Mouse (Mus musculus) WW6 (cell line): ENCODE results near the gene Ndrg4.
A peak's percentile ranks its signal among the peaks of the same experiment; 100 is the strongest.

Source experiments
- DNase-seq: peaks from one replicate; pipeline ENCODE4 v3.0.0-alpha.2; 2013; ENCODE audit warnings: low read depth, low spot score

The Ndrg4 gene

DNA sequence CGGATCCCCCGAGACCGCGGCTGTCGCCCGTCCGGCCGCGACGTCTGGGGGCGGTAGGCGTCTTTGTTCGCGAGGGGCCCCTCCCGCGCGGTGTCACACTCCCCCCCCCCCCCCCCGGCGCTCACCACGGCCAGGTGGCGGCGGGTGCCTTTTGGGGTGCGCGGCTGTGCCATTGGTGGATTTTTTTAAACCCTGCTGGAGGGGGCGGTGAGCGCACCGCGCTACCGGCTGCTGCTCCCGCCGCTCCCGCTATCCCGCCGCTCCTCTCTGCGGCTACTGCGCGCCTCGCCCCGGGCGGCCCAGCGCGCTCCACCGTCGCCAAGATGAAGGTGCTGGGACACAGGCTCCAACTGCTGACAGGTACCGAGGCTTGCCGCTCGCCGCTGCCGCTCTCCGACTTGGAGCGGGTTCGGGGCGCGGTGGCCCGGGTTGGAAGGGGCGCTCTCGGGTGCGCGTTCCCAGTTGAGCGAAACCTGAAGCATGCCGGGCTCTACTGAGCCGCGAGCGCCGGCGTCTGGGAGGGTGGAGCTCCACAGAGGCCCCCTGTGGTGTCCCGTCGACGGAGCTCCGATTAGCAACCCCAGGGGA, 1.3 kb downstream of the Ndrg4 start:
- DNase-seq, result peak; percentile 66

DNA sequence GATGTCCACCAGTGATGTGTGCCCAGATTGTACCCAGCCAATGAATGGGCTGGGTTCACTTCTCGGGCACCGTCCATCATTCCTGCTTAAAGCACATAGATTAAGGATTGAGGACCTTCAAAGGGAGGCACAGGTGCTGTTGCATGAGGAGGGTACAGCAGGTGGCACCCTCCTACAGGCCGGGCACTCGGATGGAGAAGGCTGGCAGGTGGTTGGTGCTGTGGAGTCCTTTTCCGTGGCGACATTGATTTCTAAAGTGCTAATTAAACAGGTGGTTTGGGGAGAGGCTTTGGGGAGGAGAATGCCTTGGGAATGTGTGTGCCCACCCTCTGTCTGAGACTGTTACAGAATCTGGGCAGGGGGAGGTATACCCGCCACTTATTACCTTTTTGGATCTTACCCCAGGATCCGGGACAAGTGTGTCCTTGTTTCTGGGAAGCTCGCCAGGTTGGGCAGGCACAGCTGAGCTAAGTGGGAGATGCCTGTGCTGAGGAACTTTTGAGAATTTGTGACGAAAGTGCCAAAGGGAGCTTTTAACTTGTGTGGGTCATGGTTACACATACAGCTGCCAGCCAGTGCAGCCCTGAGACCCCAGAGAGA, 11.4 kb downstream of the Ndrg4 start:
- DNase-seq, result no peak

DNA sequence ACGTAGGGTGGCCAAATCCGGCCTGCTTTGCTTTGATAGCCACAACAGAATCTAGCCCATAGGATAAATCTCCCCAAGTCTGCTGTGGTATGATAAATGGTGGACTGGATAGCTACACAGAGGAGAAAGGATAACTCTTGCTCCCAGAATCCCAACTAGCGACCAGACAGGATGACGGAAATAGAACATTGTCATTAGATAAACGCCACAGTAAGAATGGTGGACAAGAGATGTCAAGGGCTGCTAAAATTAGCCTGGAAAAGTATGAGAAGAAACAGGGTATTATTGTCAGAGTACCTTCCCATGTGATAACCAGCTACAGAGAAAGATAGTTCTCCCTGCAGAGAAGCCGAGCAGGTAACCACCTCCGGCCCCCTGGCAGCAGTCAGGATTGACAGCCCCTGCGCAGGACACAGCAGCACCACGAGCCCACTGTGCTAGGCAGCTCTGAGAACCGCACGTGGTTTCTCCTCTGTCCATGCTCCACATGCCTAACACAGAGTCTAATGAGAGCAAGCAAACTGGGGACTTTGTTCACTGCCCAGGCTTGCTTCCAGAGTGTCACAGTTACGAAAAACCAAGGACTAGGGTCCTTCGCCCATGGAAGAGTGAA, 14.3 kb downstream of the Ndrg4 start:
- no peak for DNase-seq

DNA sequence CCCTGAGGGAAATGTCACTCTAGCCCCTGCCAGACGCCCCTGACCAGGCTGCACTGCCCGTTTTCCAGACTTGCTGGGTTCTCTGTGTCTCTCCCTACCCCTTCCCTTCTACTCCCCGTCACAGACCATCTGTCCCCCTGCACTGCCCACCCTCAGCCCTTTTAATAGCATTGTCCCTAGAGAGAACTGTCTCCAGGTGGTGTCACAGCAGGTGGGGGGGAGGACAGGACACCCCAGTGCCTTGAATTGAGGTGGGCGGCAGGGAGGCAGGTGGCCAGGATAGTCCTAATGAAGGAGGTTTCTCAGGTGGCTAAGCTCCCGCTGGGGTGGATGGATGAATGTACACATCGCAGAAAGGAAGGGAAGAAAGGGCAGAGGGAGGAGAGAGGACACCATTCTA, 17.9 kb downstream of the Ndrg4 start:
- no peak for DNase-seq

DNA sequence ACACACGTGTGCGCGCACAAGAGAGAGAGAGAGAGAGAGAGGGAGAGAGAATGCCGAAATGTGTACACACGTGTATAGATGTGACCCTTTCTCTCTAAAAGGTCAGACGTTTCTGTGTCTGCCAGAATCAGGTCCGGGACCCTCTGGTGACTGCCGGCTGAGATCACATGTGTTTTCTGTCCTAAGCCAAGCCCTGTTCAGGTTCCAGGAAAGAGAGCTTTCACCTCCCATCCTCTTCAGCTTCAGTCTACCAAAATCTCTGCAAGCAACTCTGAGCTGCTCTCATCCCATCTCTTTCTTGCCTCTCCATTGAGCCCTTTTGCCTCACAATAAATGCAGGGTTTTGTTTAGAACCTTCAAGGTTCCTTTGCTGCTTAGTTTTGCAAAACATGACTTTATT, 19.9 kb downstream of the Ndrg4 start:
- DNase-seq, result no peak

DNA sequence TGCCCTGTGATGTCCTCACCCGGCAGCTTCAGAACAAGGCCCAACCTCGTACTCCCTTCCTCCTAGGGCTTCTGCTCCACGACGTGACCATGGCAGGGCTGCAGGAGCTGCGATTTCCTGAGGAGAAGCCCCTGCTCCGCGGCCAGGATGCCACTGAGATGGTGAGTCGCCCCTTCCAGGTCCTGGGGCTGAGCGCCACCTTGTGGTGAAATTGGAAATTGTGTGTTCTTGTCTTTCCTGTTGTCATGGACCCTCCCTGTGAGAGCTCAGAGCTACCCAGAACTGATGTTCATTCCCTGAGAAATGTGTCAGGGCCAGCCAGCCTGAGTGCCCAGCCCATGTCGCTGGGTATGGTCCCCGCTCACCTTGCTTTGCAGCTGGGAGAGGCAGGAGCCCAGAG, 20.3 kb downstream of the Ndrg4 start:
- DNase-seq, result peak; percentile 86

GRCm38 (mm10) chr8:95698179-95698578, 21.4 kb downstream of the Ndrg4 start:
- DNase-seq, result no peak

DNA sequence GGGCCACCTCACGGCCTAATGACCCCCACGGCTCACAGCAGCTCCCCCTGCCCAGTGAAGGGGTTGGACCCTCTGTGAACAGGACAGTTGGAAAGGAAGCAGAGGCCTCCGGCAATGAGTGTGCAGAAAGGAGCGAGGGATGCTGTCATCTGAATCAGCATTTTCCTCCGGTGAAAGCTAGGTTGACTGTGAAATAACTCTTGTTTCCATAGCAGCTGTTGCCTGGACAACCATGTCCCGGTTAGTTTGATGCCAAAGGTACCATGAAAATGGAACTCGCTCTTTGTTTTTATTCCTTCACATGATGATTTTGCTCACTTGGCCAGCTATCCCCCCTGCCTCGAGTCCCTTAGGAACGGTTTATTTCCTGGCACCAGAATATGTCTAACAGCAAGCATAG, 23.5 kb downstream of the Ndrg4 start:
- DNase-seq, result no peak

DNA sequence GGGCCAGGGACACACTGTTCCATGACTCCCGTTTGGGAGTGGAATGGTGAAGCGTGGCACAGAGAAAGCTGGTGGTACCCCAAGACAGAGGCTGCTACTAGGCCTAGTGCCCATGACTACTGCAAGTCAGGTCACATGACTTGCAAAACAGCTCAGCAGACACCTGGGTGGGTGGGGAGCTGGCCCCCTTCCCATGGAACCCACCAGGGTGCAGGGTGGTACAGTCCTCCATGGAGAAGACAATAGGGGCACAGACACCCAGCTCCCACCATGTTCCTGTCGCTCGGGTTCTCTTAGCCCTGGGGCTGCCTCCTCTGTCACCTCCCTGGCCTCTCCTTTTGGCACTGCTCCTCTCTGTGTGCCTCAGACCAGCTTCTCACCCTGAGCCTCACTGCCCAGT, 25.0 kb downstream of the Ndrg4 start:
- DNase-seq, result no peak

DNA sequence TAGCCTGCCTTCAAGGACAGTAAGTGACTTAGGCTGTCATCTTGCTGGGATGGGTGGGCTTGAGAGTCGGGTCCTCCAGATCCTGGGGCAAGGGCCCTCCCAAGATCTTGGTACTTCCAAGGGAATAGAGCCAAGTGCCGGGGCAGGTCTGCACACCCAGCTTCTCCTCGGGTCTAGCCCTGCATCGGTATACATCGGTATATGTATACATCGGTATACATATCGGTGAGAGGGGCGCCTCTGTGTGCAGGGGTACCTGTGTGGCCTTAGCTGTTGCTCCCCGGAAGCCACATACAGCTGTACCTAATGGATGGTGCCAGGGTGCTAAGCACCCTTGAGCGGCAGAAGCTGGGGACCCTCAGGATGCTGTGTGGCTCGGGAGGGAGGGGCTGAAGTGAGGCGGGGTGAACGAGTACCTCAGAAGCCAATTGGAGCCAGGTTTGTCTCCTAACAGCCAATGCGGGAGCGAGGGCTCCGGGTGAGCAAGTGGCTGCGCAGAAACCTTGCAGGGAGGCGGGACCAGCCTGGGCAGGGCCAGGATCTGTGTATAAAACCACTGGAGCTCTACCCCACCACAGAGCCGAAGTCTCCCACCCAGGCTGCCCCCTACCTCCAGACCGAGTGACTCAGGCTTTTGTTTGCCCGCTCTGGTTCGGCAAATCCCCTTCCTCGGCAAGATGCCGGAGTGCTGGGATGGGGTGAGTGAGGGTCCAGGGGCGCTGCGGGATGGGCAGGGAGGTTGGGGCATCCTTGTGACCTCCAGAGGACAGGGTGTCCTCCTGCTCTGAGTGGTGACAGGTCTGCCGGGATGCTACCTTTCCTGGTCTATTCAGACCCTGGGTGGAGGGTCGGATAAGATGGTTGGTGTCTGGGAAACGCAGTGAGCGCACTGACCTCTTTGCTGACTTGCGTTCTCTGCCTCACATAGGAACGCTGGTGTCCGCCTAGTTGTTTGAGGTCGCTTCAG, 26.0 kb downstream of the Ndrg4 start:
- peak; percentile 84 for DNase-seq

- no peak for DNase-seq
Observed at GRCm38 (mm10) chr8:95703461-95704260, 26.9 kb downstream of the Ndrg4 start.

DNA sequence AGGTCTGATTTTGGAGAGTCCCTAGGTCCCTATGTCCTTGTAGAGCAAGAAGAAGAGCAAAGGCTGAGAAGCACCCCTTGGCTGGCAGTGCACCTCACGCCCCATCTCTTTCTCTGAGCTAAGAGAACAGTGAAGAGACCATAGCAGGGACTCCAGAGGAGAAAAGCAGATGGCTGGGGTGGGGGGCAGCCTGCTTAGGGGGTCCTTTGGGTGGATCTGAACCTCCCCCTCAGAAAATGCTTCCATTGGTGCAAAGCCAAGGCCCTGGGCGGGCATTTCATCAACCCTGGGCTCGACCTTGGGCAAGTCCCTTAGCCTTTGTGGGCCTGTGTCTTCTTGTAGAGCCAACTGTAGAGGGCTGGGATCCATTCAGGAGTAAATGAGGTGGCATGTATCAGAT, 27.8 kb downstream of the Ndrg4 start:
- no peak for DNase-seq

DNA sequence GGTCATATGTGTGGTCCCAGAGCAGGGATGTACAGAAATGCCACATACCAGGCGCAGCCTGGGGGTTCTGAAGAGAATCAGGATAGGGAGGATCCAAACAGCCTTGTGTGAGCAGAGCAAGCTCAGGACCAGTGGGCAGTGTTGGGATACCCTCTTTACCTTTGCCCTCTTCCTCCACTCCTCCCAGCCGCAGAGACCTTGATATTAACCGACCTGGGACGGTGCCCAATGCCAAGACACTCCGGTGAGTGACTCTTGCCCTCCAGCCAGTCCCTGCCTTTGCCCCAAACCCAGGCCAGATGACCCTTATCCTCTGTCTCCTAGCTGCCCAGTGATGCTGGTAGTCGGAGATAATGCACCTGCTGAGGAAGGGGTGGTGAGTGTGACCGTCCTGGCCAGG, 32.8 kb downstream of the Ndrg4 start:
- DNase-seq, result no peak

DNA sequence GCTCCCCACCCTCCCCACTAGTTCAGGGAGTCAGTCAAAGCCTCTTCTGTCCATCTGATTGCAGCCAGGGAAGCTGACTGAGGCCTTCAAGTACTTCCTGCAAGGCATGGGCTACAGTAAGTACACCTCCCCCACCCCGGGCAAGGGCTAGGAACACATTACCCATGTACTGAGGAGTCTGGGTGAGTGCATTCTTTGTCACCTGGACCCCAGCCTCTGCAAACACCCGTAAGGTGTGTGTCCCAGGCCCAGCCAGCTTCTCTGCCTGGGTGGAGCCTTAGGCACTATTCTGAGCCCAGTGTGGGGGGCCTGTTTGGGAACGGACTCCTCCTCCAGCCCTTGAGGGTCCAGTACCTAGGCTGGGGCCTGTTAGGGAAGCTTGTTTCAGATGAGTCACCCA, 34.2 kb downstream of the Ndrg4 start:
- no peak for DNase-seq

DNA sequence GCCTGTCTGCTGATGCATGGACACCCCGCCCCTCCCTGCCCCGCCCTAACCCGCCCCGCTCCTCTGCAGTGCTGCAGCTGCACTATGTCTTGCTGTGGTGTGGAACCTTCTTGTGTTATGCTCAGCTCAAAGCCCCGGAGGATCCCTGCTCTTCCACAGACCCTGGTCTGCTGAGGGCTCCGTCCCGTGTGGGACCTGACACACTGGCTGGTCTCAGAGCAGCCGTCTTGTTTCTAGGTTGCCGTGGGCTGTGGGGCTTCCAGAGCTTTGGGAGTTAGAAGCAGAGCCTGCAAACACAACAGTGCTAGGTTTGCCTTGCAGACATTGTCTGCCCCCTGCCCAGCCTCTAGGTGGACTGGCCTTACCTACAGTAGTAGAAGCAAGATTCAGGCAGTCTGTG, 35.6 kb downstream of the Ndrg4 start:
- DNase-seq, result no peak

DNA sequence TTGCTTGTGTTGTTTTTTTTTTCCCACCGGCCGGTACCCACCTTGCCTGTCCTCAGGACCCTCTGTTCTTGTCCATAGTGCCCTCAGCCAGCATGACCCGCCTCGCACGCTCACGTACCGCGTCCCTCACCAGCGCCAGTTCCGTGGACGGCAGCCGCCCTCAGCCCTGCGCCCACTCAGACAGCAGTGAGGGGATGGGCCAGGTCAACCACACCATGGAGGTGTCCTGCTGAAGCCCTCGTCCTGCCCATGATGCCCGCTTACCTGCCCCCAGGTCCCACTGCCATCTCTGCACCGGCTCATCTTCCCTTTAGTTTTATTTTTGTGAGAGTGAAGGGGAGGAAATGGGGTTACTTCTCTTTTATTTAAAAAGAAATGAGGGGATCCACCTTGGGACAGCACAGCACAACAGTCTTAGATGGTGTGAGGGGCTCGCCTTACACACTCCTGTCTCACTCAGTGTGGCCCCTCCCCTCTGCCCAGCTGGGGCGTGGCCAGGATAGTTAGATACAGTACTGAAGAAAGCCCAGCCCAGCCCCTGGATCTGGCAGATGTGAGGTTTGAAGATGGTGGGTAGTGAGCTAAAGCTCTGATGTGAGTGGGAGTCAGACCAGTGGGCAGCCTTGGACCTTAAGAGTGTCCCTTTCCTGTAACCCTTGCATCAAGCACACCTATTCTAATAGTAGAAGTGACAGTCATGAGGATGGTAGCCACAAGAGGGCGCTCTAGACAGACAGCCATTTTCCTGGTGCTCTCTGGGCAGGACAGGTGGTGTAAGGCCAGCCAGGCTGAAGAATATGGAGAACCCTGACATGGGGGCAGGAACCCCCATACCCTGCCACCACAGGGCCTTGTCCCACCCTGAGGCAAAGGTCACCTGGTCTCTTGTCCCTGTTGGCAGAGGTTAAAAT, 36.6 kb downstream of the Ndrg4 start:
- no peak for DNase-seq

DNA sequence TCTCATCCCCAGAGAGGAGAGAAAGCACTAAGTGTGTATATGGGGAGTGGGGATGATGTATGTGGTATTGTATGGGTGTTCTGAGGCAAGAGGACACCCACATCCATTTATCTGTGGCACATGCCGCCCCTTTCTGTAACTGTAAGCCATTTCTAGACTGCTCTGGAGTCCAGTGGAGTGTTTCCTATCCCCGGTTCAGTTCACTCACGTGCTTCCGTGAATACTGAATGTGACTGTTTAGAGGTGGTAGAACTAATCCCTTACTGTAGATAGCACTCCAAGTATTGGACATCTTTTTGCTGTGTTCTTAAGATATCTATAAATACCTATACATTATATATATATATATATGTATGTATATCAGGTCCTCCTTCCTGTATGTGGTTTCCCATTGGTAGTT, 37.6 kb downstream of the Ndrg4 start:
- DNase-seq, result no peak

- DNase-seq, result no peak
Observed at GRCm38 (mm10) chr8:95714837-95715413, 38.1 kb downstream of the Ndrg4 start.

DNA sequence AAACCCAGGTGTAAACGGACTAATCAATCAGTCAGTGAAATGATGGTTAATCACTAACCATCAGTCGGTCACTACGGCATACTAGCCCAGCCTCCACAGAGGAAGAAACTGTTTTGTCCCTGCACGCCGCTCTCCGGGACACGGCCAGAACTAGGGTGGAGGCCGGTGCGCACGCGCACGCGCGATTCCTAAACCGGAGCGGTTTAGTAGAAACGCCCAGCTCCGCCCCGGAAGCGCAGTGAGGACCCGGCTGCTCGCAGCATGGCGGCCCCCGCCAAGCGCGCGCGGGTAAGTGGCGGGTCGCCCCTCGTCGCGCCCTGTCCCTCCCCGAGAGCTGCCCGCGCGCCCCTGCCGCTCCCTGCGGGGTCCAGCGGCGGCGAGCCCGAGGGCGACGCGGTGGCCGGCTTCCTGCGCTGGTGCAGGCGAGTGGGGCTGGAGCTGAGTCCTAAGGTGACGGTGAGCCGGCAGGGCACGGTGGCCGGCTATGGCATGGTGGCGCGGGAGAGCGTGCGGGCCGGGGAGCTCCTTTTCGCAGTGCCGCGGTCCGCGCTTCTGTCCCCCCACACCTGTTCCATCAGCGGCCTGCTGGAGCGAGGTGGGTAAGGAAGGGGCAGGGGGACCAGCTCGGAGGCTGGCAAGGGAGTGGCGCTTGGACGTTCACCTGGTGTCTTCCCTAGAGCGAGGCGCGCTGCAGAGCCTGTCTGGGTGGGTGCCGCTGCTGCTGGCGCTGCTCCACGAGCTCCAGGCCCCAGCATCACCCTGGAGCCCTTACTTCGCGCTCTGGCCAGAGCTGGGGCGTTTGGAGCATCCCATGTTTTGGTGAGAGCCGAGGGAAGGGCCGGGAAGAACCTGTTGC, 39.1 kb downstream of the Ndrg4 start, which contains the start of gene Setd6:
TSS of gene Setd6 (plus strand) at position 206 of the 856 bp plus-strand sequence.
- DNase-seq, result peak; percentile 82
